Mouse (Mus musculus) forebrain, embryonic 10.5 days (tissue): ENCODE measurements around the gene Zfp408. TPM values are rescaled to one million over a fixed set of nuclear protein-coding genes. Genes with fewer than 3 reads are reported as not detected.

Source experiments
- DNase-seq: peaks from one replicate; pipeline ENCODE4 v3.0.0-alpha.2; 2017; ENCODE audit warnings: low spot score; ENCODE audit errors: extremely low spot score
- H3K27ac ChIP-seq: fragments of 300-500 bp; sonication (generic); 2 replicates; pipeline ENCODE4 v1.5.1; 2016; ENCODE audit warnings: mild to moderate bottlenecking
- H3K27me3 ChIP-seq: fragments of 300-500 bp; sonication (generic); 2 replicates; pipeline ENCODE4 v1.6.1; 2016; ENCODE audit warnings: mild to moderate bottlenecking; ENCODE audit not compliant: poor library complexity, severe bottlenecking
- H3K36me3 ChIP-seq: fragments of 300-500 bp; sonication (generic); replicated peaks from 2 replicates; pipeline ENCODE4 v1.6.1; 2016; ENCODE audit warnings: mild to moderate bottlenecking, moderate library complexity
- H3K4me1 ChIP-seq: fragments of 300-500 bp; sonication (generic); 2 replicates; pipeline ENCODE4 v1.6.1; 2016
- H3K4me3 ChIP-seq: fragments of 300-500 bp; sonication (generic); 2 replicates; pipeline ENCODE4 v1.5.1; 2016; ENCODE audit warnings: mild to moderate bottlenecking, moderate library complexity
- H3K9me3 ChIP-seq: fragments of 300-500 bp; sonication (generic); 2 replicates; pipeline ENCODE4 v1.6.1; 2016; ENCODE audit warnings: mild to moderate bottlenecking, moderate library complexity
- WGBS: fragments of 180-500 bp; shearing (Covaris S2); methylation state at CpG from one replicate; pipeline ENCODE4 v1.1.7; 2016; 5-methylcytosine and 5-hydroxymethylcytosine counted together
- polyA plus RNA-seq: library from polyadenylated mRNA; unstranded; fragments of >200 nt; fragmentation: Nextera tagmentation; extraction: Ambion mirVana; gene quantifications from 2 replicates; pipeline ENCODE4 v1.2.1, GENCODE M21; 2016

Gene Zfp408
- polyA plus RNA-seq, 1 experiment from 2014 or later, result 10.1 TPM

DNA sequence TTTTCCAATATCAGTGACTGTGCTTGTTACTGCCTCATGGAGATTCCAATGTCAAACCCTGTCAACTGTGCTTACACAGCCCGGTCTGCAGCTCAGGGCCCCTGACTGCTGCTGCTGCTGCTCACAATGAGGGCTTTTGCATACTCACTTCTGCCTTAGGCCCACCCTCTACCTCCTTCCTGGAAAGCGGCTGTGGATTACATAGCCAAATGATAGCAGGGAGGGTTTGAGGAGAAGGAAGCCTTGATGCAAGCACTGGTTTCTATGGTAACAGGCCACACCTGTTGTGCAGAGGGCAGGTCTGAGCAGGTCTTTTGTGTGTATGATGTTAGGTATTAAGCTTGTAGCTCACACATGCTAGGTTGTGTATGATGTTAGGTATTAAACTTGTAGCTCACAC lies 18.2 kb upstream of the Zfp408 start:
- DNase-seq, result no peak
- Histone ChIP-seq H3K9me3 (no peaks in the 10 kb centered on the region), H3K27me3 (no peaks in the 10 kb centered on the region), H3K36me3 (peaks cover 89% of the 10 kb centered on the region), H3K4me3 (no peak overlapping the region), H3K4me1 (no peaks in the 10 kb centered on the region), H3K27ac (no peak overlapping the region)
- 79% methylated on average over 2 of the region's 2 CpGs for WGBS

DNA sequence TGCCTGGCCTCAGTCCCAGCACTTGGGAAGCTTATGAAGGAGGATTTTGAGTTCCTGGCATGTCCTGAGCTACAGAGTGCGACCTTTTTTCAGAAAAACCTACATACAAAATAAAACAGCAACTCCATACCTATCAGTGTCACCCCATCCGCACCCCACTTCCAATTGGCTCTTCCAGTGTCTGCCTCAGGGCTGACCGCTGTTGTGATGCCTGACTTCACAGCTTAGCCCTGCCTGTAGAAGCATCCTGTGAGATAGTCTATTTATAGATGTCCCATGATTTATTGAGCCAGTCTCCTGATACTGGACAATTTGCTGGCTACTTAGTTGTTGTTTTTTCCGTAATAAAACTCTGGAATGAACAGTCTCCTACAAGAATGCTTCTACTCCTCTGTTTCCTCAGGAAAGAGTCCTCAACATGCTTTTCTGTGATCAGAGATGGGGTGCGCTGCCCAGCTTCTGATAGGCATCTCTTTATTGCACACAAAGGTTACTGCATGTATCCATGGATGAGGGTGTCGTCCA lies 16.9 kb upstream of the Zfp408 start:
- Histone ChIP-seq H3K4me3 (no peak overlapping the region), H3K36me3 (peaks cover 92% of the 10 kb centered on the region), H3K27ac (no peak overlapping the region), H3K27me3 (no peaks in the 10 kb centered on the region), H3K9me3 (no peaks in the 10 kb centered on the region), H3K4me1 (no peaks in the 10 kb centered on the region)
- DNase-seq, result no peak
- 95% methylated on average over 6 of the region's 6 CpGs for WGBS

DNA sequence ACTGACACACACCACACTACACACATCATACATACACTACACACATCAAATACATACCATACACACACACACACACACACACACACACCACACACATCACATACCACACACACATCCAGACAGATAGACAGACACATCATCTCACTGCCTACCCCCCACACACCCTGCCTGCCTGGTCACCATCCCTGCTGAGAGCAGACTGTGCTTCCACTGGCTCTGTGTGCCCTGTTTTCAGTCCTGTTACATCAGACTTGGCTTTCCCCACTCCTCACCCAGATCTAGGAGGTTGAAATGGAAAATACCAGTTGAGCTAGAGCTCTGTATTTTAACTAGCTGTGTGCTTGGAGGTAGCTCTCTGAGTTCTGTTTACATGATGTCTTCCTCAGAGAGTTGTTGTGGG lies 15.2 kb upstream of the Zfp408 start:
- no peaks in the 10 kb centered on the region for H3K9me3 ChIP-seq
- no peaks in the 10 kb centered on the region for H3K4me1 ChIP-seq
- no peak for DNase-seq
- no peak overlapping the region for H3K4me3 ChIP-seq
- no peak overlapping the region for H3K27ac ChIP-seq
- no peaks in the 10 kb centered on the region for H3K27me3 ChIP-seq
- peaks cover 89% of the 10 kb centered on the region for H3K36me3 ChIP-seq

DNA sequence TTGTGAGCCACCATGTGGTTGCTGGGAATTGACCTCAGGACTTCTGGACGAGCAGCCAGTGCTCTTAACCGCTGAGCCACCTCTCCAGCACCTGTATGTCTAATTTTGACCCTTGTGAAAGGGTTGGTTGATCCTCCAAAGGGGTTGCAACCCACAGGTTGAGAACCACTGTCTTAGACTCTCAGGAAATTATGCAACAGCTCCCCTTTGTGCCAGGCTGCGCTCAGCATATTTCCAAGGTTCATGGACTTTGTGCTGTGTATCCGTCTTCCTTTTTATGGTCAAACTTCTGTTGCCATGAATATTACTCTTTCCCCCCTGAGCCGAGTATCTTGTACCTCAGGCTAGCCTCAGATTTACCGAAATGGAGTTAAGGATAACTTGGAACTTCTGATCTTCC lies 11.4 kb upstream of the Zfp408 start:
- WGBS, result 91% methylated on average over 6 of the region's 6 CpGs
- Histone ChIP-seq H3K36me3 (peaks cover 89% of the 10 kb centered on the region), H3K4me3 (no peak overlapping the region)

DNA sequence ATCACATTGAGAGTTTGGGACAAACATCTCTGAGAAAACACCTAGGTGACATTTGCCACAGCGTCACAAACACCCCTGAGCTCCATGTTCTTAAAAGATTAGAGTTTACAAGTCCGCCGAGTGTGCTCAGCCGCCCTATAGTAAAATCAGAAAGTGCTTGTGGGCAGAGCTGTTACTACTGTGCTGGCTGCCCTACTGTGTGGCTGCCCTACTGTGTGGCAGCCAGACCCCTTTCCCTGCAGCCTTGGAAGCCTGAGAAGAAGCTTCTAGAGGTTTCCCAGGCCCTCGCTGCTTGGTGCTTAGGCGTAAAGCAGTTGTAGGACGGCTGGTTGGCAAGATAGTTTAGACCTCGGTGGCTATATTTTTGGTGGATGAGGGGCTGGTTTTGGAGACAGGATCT lies 10.1 kb upstream of the Zfp408 start:
- Histone ChIP-seq H3K9me3 (no peaks in the 10 kb centered on the region), H3K4me3 (no peak overlapping the region), H3K36me3 (peaks cover 94% of the 10 kb centered on the region), H3K4me1 (no peaks in the 10 kb centered on the region), H3K27ac (no peak overlapping the region), H3K27me3 (no peaks in the 10 kb centered on the region)
- no peak for DNase-seq
- WGBS, result 96% methylated on average over 8 of the region's 8 CpGs

More for the DNA sequence above, 11.4 kb upstream of the Zfp408 start:
- no peak overlapping the region for H3K27ac ChIP-seq
- no peaks in the 10 kb centered on the region for H3K27me3 ChIP-seq
- DNase-seq, result no peak
- no peaks in the 10 kb centered on the region for H3K4me1 ChIP-seq
- H3K9me3 ChIP-seq, result no peaks in the 10 kb centered on the region

DNA sequence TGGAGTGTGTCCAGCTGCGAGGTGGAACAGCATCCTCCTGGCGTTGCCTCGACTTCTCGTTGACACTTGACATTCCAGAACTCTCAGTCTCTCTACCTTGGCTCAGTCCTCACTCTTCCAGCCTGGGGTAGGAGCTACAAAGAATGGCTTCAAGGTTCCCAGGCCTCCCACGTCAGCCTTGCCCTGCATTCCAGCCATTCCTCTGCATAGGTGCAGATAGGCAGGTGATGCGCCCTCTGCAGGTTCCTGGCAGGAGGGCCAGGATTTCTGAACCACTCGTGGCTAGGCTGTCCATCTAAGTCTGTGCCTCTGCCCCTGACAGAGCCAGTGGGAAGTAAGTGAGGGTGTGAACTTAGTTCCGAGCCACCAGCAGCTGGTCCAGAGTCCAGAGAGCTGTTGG lies 7.2 kb upstream of the Zfp408 start:
- DNase-seq, result no peak
- H3K9me3 ChIP-seq, result no peaks in the 10 kb centered on the region
- WGBS, result 69% methylated on average over 8 of the region's 8 CpGs
- no peak overlapping the region for H3K4me3 ChIP-seq
- no peak overlapping the region for H3K27ac ChIP-seq
- peaks cover 79% of the 10 kb centered on the region for H3K36me3 ChIP-seq
- H3K4me1 ChIP-seq, result peaks cover 3% of the 10 kb centered on the region; the same call in 1 of the 2 replicates
- no peaks in the 10 kb centered on the region for H3K27me3 ChIP-seq

DNA sequence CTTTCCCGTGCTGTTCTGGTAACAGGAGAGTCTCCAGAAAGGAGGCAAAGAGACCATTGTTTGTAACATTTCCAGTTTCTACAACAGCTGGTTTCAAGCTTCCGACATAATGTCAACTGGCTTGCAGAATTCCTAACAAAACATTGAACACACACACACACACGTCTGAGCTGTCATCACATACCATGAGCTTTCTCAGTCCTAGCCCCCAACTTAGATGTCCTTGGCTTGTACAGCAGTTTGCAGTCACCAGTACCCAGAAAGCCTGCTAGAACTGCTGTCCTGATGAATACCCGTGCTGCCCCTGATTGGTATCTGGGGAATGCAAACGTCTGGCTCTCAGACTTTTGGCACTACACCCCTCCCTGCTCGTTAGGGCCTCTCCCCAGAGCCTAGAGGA lies 6.2 kb upstream of the Zfp408 start:
- Histone ChIP-seq H3K4me1 (peaks cover 7% of the 10 kb centered on the region), H3K36me3 (peaks cover 71% of the 10 kb centered on the region), H3K4me3 (no peak overlapping the region), H3K27ac (no peak overlapping the region), H3K9me3 (no peaks in the 10 kb centered on the region), H3K27me3 (no peaks in the 10 kb centered on the region)
- no peak for DNase-seq
- 85% methylated on average over 6 of the region's 6 CpGs for WGBS

DNA sequence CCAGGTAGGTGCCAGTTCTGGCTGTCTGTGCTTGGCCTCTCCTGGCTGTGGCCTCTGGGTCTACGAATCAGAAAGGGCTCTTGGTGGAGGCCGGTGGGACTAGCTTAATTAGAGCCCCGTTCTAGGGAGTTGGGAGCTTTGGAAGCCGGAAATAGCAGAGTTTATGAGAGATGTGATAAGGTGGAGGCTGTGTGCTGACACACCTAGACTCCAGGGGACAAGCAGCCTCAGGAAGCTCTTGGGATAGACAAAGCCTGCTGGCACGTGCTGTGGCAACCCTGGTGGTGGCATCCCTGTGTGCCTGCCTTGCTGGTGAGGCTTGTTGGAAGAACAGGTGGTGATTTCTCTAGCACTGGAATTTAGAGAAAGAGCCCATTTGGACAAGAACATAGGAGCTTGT lies 5.8 kb upstream of the Zfp408 start:
- 93% methylated on average over 5 of the region's 5 CpGs for WGBS
- DNase-seq, result no peak
- peaks cover 71% of the 10 kb centered on the region for H3K36me3 ChIP-seq

DNA sequence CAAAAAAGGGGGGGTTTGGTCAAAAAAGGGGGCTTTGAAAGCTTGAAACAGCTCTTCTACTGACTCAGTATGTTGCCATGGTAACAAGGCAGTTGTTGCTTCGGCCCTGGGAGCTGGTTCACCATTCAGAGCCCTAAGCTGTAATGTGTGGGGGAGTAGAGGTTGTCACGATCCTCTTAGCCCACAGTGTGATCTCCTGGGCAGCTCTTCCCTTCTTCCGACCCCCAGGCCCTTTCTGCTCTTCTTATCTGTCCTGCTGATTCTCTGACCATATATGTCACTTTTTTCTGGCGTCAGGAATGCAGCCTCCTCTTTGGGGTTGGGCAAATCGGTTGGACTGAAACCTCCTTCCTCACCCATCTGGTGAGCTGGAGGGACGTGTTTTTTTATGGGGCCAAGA lies 3.3 kb upstream of the Zfp408 start:
- H3K27ac ChIP-seq, result no peak overlapping the region
- H3K4me3 ChIP-seq, result no peak overlapping the region
- DNase-seq, result no peak
- H3K4me1 ChIP-seq, result peaks cover 24% of the 10 kb centered on the region
- H3K27me3 ChIP-seq, result no peaks in the 10 kb centered on the region
- peaks cover 50% of the 10 kb centered on the region for H3K36me3 ChIP-seq
- no peaks in the 10 kb centered on the region for H3K9me3 ChIP-seq
- 62% methylated on average over 6 of the region's 6 CpGs for WGBS

More for the DNA sequence above, 5.8 kb upstream of the Zfp408 start:
- H3K4me1 ChIP-seq, result peaks cover 11% of the 10 kb centered on the region
- no peaks in the 10 kb centered on the region for H3K27me3 ChIP-seq
- no peak overlapping the region for H3K27ac ChIP-seq
- no peaks in the 10 kb centered on the region for H3K9me3 ChIP-seq
- no peak overlapping the region for H3K4me3 ChIP-seq

DNA sequence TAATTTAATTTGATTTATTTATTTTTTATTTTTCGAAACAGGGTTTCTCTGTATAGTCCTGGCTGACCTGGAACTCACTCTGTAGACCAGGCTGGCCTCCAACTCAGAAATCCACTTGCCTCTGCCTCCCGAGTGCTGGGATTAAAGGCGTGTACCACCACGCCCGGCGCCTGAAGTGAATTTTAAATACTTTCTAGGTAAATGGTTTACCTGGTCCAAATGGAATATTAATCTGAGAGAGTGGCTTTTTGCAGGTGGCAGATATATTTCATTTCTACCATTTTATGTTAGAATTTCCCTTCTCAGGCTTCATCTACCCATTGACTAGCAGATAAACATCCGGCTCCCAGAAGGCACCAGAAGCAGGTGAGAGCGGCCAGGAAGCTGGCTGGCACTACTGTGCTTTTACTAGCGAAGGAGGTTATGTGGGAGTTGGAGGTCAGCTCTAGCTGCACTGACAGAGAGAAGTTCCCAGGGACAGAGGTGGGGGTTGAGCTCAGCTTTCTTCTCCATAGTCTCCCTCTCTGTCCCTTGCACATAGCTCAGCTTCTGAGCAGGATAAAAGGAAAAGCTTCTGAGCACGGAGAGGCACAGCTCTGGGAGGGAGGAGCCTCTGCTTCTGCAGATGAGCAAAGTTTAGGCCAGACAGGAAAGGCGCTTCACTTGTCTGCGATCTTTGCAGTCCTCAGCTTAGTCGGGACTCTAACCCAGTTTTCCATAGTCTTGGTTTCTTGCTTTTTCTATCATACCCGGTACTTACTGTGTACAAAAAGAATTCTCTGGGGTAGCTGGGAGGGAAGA lies 2.1 kb upstream of the Zfp408 start:
- Histone ChIP-seq H3K4me1 (peaks cover 24% of the 10 kb centered on the region), H3K27ac (no peak overlapping the region), H3K4me3 (peak overlapping the region; percentile 1; the same call in 1 of the 2 replicates), H3K9me3 (no peaks in the 10 kb centered on the region), H3K27me3 (no peaks in the 10 kb centered on the region), H3K36me3 (peaks cover 50% of the 10 kb centered on the region)
- 90% methylated on average over 14 of the region's 14 CpGs for WGBS
- no peak for DNase-seq

DNA sequence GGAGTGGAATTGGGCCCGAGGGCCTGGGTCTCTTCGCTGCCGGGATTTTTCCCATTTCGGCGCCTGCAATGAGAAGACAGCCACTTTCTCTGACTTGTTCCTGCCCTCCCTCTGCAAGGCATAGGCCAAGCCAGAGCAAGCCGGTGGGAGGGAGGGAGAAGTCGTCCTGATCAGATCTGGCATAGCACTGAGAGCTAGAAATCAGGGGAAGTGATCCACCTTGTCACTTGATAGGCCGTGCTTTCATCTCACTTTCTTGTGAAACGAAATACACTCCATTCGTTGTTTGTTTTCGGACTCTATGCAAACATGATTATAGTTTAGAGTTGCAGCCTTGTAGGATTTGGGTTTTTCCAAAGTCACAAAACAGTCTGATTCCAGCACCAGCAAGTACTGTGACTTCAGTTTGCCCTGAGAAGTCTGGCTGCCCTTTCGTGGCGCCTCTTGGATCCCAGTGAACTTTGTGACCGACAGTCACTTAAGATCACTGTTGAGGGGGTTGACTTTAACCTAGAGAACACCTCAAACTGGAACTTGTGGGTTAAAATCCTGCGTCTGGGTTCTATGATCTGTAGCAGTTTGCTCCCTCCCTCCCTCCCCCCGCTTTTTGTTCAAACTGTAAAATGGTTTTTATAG lies 887 bp upstream of the Zfp408 start:
- H3K9me3 ChIP-seq, result no peaks in the 10 kb centered on the region
- no peak for DNase-seq
- H3K4me1 ChIP-seq, result peaks cover 24% of the 10 kb centered on the region
- peak overlapping the region; percentile 92 for H3K4me3 ChIP-seq
- peak overlapping the region; percentile 95 for H3K27ac ChIP-seq
- H3K27me3 ChIP-seq, result no peaks in the 10 kb centered on the region
- H3K36me3 ChIP-seq, result peaks cover 50% of the 10 kb centered on the region
- 21% methylated on average over 16 of the region's 16 CpGs for WGBS

DNA sequence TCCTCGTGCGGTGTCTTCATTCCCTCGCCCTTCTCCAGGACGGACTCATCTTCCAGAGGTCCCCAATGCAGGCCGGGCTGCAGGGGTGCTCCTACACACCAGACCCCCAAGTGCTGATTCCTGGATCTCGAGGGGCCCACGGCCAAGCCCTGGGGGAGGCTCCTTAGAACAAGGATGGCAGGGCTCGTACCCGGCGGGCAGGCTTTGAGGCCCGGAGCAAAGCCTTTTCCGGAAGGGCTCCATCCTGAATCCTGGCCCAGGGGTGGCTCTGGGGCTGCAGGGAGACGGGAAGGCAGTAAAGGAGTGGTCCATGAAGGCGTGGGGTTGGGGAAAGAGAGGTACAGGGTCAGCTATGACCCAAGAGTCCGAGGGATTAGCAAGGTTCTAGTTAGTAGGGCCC lies 439 bp downstream of the Zfp408 start:
- peaks cover 50% of the 10 kb centered on the region for H3K36me3 ChIP-seq
- H3K27me3 ChIP-seq, result no peaks in the 10 kb centered on the region
- peak overlapping the region; percentile 95 for H3K27ac ChIP-seq
- peak overlapping the region; percentile 92 for H3K4me3 ChIP-seq
- DNase-seq, result no peak
- WGBS, result 5% methylated on average over 15 of the region's 15 CpGs
- no peaks in the 10 kb centered on the region for H3K9me3 ChIP-seq
- peaks cover 24% of the 10 kb centered on the region for H3K4me1 ChIP-seq

DNA sequence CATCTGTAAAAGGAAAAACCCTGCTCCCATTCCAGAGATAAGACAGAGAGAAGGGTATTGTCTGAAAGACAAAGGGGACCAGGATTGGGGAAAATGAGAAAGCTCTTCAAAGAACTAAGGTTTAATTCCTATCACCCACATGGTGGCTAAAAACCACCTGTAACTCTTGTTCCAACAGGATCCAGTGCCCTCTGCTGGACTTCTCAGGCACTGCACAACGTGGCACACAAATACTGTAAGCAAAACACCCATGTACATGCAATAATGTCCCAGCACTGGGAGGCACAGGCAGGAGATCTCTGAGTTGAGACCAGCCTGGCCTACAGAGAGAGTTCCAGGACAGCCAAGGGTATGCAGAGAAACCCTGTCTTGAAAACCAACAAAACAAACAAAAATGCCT lies 2.9 kb downstream of the Zfp408 start:
- WGBS, result 20% methylated on average over 1 of the region's 1 CpGs
- no peaks in the 10 kb centered on the region for H3K27me3 ChIP-seq
- H3K36me3 ChIP-seq, result peaks cover 64% of the 10 kb centered on the region
- peak; percentile 46 for DNase-seq
- no peaks in the 10 kb centered on the region for H3K9me3 ChIP-seq
- H3K4me1 ChIP-seq, result peaks cover 21% of the 10 kb centered on the region
- no peak overlapping the region for H3K27ac ChIP-seq
- H3K4me3 ChIP-seq, result no peak overlapping the region
